Mouse (Mus musculus): ENCODE data around the gene Ide. TPM values are rescaled to one million over a fixed set of nuclear protein-coding genes. Genes with fewer than 3 reads are reported as not detected.

Ide gene
- polyA plus RNA-seq, 1 experiment: 94.3 TPM

GRCm38 (mm10) chr19:37265333-37266103, 72.1 kb downstream of the Ide start:
- no peak overlapping the region for H3K4me3 ChIP-seq (ENCODE audit: insufficient read depth, low read depth, low read length)
- H3K4me1 ChIP-seq (ENCODE audit: control insufficient read depth, insufficient read depth, low read length): peaks cover 8% of the 10 kb centered on the region; the same call in 1 of the 2 replicates
- no peak overlapping the region for H3K27ac ChIP-seq (ENCODE audit: insufficient read depth, low read depth, low read length)
- TF ChIP-seq CTCF (IDR thresholded peaks at IDR 0.05; ENCODE audit: insufficient read depth, low read depth, low read length) (peak; percentile 76; the same call in 1 of the 2 replicates), POLR2A (IDR thresholded peaks at IDR 0.05; ENCODE audit: insufficient read depth, low read depth, low read length) (no peak)
- 22% methylated on average over 10 of the region's 10 CpGs for WGBS

- Histone ChIP-seq H3K27ac (ENCODE audit: insufficient read depth, low read depth, low read length) (no peak overlapping the region), H3K4me1 (ENCODE audit: control insufficient read depth, insufficient read depth, low read length) (peaks cover 8% of the 10 kb centered on the region; the same call in 1 of the 2 replicates), H3K4me3 (ENCODE audit: insufficient read depth, low read depth, low read length) (no peak overlapping the region)
- TF ChIP-seq POLR2A (IDR thresholded peaks at IDR 0.05; ENCODE audit: insufficient read depth, low read depth, low read length) (no peak), CTCF (IDR thresholded peaks at IDR 0.05; ENCODE audit: insufficient read depth, low read depth, low read length) (no peak)
- WGBS: 48% methylated on average over 23 of the region's 23 CpGs
Measured at GRCm38 (mm10) chr19:37263943-37264897, 73.4 kb downstream of the Ide start.

- Histone ChIP-seq H3K4me3 (ENCODE audit: insufficient read depth, low read depth, low read length) (no peak overlapping the region), H3K4me1 (ENCODE audit: control insufficient read depth, insufficient read depth, low read length) (peaks cover 8% of the 10 kb centered on the region; the same call in 1 of the 2 replicates), H3K27ac (ENCODE audit: insufficient read depth, low read depth, low read length) (no peak overlapping the region)
- TF ChIP-seq CTCF (IDR thresholded peaks at IDR 0.05; ENCODE audit: insufficient read depth, low read depth, low read length) (no peak), POLR2A (IDR thresholded peaks at IDR 0.05; ENCODE audit: insufficient read depth, low read depth, low read length) (no peak)
- WGBS: 85% methylated on average over 8 of the region's 8 CpGs
Measured at GRCm38 (mm10) chr19:37263566-37263942, 74.1 kb downstream of the Ide start.

- H3K27ac ChIP-seq (ENCODE audit: insufficient read depth, low read depth, low read length): no peak overlapping the region
- H3K4me3 ChIP-seq (ENCODE audit: insufficient read depth, low read depth, low read length): no peak overlapping the region
- H3K4me1 ChIP-seq (ENCODE audit: control insufficient read depth, insufficient read depth, low read length): peaks cover 8% of the 10 kb centered on the region; the same call in 1 of the 2 replicates
- TF ChIP-seq CTCF (IDR thresholded peaks at IDR 0.05; ENCODE audit: insufficient read depth, low read depth, low read length) (no peak), POLR2A (IDR thresholded peaks at IDR 0.05; ENCODE audit: insufficient read depth, low read depth, low read length) (no peak)
- 89% methylated on average over 4 of the region's 4 CpGs for WGBS
Measured at GRCm38 (mm10) chr19:37262389-37262788, 75.3 kb downstream of the Ide start.

GRCm38 (mm10) chr19:37255321-37255720, 82.3 kb downstream of the Ide start:
- H3K4me3 ChIP-seq (ENCODE audit: insufficient read depth, low read depth, low read length): no peak overlapping the region
- TF ChIP-seq POLR2A (IDR thresholded peaks at IDR 0.05; ENCODE audit: insufficient read depth, low read depth, low read length) (no peak), CTCF (IDR thresholded peaks at IDR 0.05; ENCODE audit: insufficient read depth, low read depth, low read length) (no peak)
- WGBS: 66% methylated on average over 9 of the region's 9 CpGs
- H3K27ac ChIP-seq (ENCODE audit: insufficient read depth, low read depth, low read length): no peak overlapping the region
- no peaks in the 10 kb centered on the region for H3K4me1 ChIP-seq (ENCODE audit: control insufficient read depth, insufficient read depth, low read length)

GRCm38 (mm10) chr19:37252104-37252503, 85.5 kb downstream of the Ide start:
- no peak overlapping the region for H3K4me3 ChIP-seq (ENCODE audit: insufficient read depth, low read depth, low read length)
- TF ChIP-seq POLR2A (IDR thresholded peaks at IDR 0.05; ENCODE audit: insufficient read depth, low read depth, low read length) (no peak), CTCF (IDR thresholded peaks at IDR 0.05; ENCODE audit: insufficient read depth, low read depth, low read length) (no peak)
- WGBS: 80% methylated on average over 6 of the region's 6 CpGs
- H3K4me1 ChIP-seq (ENCODE audit: control insufficient read depth, insufficient read depth, low read length): 0 out of 2 replicates have a peak, but pooled peaks cover under 1% of the 10 kb centered on the region
- no peak overlapping the region for H3K27ac ChIP-seq (ENCODE audit: insufficient read depth, low read depth, low read length)

GRCm38 (mm10) chr19:37248199-37248598, 89.5 kb downstream of the Ide start:
- H3K4me3 ChIP-seq (ENCODE audit: insufficient read depth, low read depth, low read length): no peak overlapping the region
- TF ChIP-seq CTCF (IDR thresholded peaks at IDR 0.05; ENCODE audit: insufficient read depth, low read depth, low read length): no peak
- TF ChIP-seq POLR2A (IDR thresholded peaks at IDR 0.05; ENCODE audit: insufficient read depth, low read depth, low read length): no peak
- WGBS: 82% methylated on average over 3 of the region's 3 CpGs
- peaks cover 5% of the 10 kb centered on the region; the same call in 1 of the 2 replicates for H3K4me1 ChIP-seq (ENCODE audit: control insufficient read depth, insufficient read depth, low read length)
- H3K27ac ChIP-seq (ENCODE audit: insufficient read depth, low read depth, low read length): no peak overlapping the region

GRCm38 (mm10) chr19:37246859-37247258, 90.8 kb downstream of the Ide start:
- 14% methylated on average over 3 of the region's 3 CpGs for WGBS
- TF ChIP-seq CTCF (IDR thresholded peaks at IDR 0.05; ENCODE audit: insufficient read depth, low read depth, low read length) (no peak), POLR2A (IDR thresholded peaks at IDR 0.05; ENCODE audit: insufficient read depth, low read depth, low read length) (no peak)
- H3K4me3 ChIP-seq (ENCODE audit: insufficient read depth, low read depth, low read length): no peak overlapping the region
- no peak overlapping the region; the same call in 1 of the 2 replicates for H3K27ac ChIP-seq (ENCODE audit: insufficient read depth, low read depth, low read length)
- peaks cover 5% of the 10 kb centered on the region; the same call in 1 of the 2 replicates for H3K4me1 ChIP-seq (ENCODE audit: control insufficient read depth, insufficient read depth, low read length)

Measured in olfactory bulb, adult 2 months (tissue).